Mouse (Mus musculus): ENCODE results near the gene Atad5. TPM values are rescaled to one million over a fixed set of nuclear protein-coding genes. Genes with fewer than 3 reads are reported as not detected.

The Atad5 gene
- polyA plus RNA-seq, 1 experiment from 2014 or later, result 4.9 TPM

DNA sequence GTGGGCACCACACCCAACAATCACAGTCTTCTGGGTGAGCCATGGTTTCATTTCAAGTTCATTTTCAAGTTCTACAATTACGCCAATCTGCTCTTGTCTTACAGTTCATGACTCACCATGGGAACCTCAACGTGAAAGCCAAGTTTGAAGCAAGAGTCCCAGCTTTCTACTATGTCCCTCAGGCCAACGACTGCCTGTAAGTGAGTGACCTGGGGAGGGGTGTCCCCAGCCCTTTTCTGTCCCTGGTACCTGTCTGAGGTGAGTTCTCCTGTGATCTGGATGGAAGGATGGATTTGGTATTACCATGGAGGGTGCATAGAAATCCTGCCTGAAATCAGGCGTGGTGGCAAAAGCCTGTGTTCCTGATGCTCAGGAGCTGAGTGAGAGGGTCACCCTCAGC is 67.6 kb downstream of the Atad5 start:
- no peak for TF ChIP-seq CTCF (IDR thresholded peaks at IDR 0.05; ENCODE audit: low read depth)
- ATAC-seq (replicated peaks; ENCODE audit: low FRiP score, low read depth), result no peak
- DNase-seq (ENCODE audit: low spot score), result no peak
- no peak overlapping the region for H3K4me2 ChIP-seq (ENCODE audit: low read length)
- no peaks in the 10 kb centered on the region for H3K36me3 ChIP-seq (ENCODE audit: insufficient read depth, low read length)
- no peak overlapping the region for H3K27ac ChIP-seq
- no peak overlapping the region for H3K4me3 ChIP-seq (replicated peaks; ENCODE audit: low read depth, low read length)
- H3K9ac ChIP-seq (ENCODE audit: low read depth, low read length), result no peak overlapping the region
- 0 out of 2 replicates have a peak, but pooled peaks cover 12% of the 10 kb centered on the region for H3K4me1 ChIP-seq (replicated peaks; ENCODE audit: insufficient read depth, low read length)
- H3K27me3 ChIP-seq (ENCODE audit: insufficient read depth, low read length), result no peaks in the 10 kb centered on the region
- WGBS, result 78% methylated on average over 4 of the region's 4 CpGs
- no peaks in the 10 kb centered on the region for H3K9me3 ChIP-seq (replicated peaks; ENCODE audit: low read length)

DNA sequence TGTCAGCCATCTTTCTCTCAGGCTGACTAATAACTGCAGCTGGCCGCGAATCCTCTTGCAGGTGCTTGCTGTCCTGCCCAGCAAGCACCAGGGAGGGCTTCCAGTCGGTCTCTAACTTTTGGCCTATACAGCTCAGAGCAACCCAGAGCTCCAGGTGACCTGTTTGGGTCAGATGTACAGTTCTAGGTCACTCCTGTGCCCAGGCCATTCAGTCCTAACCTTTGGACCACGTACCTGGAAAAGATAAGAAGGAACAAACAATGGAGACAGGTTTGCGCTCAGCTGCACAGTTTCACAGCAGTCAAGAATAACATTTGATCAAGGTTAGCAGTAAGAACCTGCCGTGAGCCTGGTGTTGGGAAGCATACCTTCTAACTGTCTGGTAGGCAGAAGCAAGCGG is 69.8 kb downstream of the Atad5 start:
- DNase-seq (ENCODE audit: low spot score), result no peak
- no peak for ATAC-seq (replicated peaks; ENCODE audit: low FRiP score, low read depth)
- WGBS, result 81% methylated on average over 7 of the region's 7 CpGs

GRCm38 (mm10) chr11:80161041-80161440 is 71.8 kb downstream of the Atad5 start:
- no peak for TF ChIP-seq CTCF (IDR thresholded peaks at IDR 0.05; ENCODE audit: low read depth)
- no peak for DNase-seq (ENCODE audit: low spot score)
- ATAC-seq (replicated peaks; ENCODE audit: low FRiP score, low read depth), result no peak
- H3K4me3 ChIP-seq (replicated peaks; ENCODE audit: low read depth, low read length), result no peak overlapping the region
- no peaks in the 10 kb centered on the region for H3K36me3 ChIP-seq (ENCODE audit: insufficient read depth, low read length)
- no peak overlapping the region for H3K4me2 ChIP-seq (ENCODE audit: low read length)
- H3K9me3 ChIP-seq (replicated peaks; ENCODE audit: low read length), result no peaks in the 10 kb centered on the region
- H3K27ac ChIP-seq, result no peak overlapping the region
- H3K4me1 ChIP-seq (replicated peaks; ENCODE audit: insufficient read depth, low read length), result no peaks in the 10 kb centered on the region
- 72% methylated on average over 4 of the region's 4 CpGs for WGBS
- H3K9ac ChIP-seq (ENCODE audit: low read depth, low read length), result no peak overlapping the region
- no peaks in the 10 kb centered on the region for H3K27me3 ChIP-seq (ENCODE audit: insufficient read depth, low read length)

More for the DNA sequence above, 69.8 kb downstream of the Atad5 start:
- H3K27me3 ChIP-seq (ENCODE audit: insufficient read depth, low read length), result no peaks in the 10 kb centered on the region
- no peak for TF ChIP-seq CTCF (IDR thresholded peaks at IDR 0.05; ENCODE audit: low read depth)
- no peaks in the 10 kb centered on the region for H3K9me3 ChIP-seq (replicated peaks; ENCODE audit: low read length)
- 0 out of 2 replicates have a peak, but pooled peaks cover 5% of the 10 kb centered on the region for H3K4me1 ChIP-seq (replicated peaks; ENCODE audit: insufficient read depth, low read length)
- H3K4me3 ChIP-seq (replicated peaks; ENCODE audit: low read depth, low read length), result no peak overlapping the region
- H3K36me3 ChIP-seq (ENCODE audit: insufficient read depth, low read length), result no peaks in the 10 kb centered on the region
- H3K9ac ChIP-seq (ENCODE audit: low read depth, low read length), result no peak overlapping the region
- no peak overlapping the region for H3K27ac ChIP-seq
- no peak overlapping the region for H3K4me2 ChIP-seq (ENCODE audit: low read length)

- Histone ChIP-seq H3K4me3 (replicated peaks; ENCODE audit: low read depth, low read length) (no peak overlapping the region), H3K9me3 (replicated peaks; ENCODE audit: low read length) (no peaks in the 10 kb centered on the region), H3K9ac (ENCODE audit: low read depth, low read length) (no peak overlapping the region), H3K36me3 (ENCODE audit: insufficient read depth, low read length) (no peaks in the 10 kb centered on the region), H3K4me1 (replicated peaks; ENCODE audit: insufficient read depth, low read length) (no peaks in the 10 kb centered on the region), H3K4me2 (ENCODE audit: low read length) (no peak overlapping the region), H3K27me3 (ENCODE audit: insufficient read depth, low read length) (no peaks in the 10 kb centered on the region), H3K27ac (no peak overlapping the region)
- no peak for TF ChIP-seq CTCF (IDR thresholded peaks at IDR 0.05; ENCODE audit: low read depth)
- no peak for ATAC-seq (replicated peaks; ENCODE audit: low FRiP score, low read depth)
- WGBS, result 63% methylated on average over 7 of the region's 7 CpGs
- no peak for DNase-seq (ENCODE audit: low spot score)
Observed at GRCm38 (mm10) chr11:80163362-80164116, 74.3 kb downstream of the Atad5 start.

GRCm38 (mm10) chr11:80164224-80164623 is 75.0 kb downstream of the Atad5 start:
- H3K27ac ChIP-seq, result no peak overlapping the region
- H3K4me1 ChIP-seq (replicated peaks; ENCODE audit: insufficient read depth, low read length), result no peaks in the 10 kb centered on the region
- H3K4me3 ChIP-seq (replicated peaks; ENCODE audit: low read depth, low read length), result no peak overlapping the region
- H3K4me2 ChIP-seq (ENCODE audit: low read length), result no peak overlapping the region
- no peaks in the 10 kb centered on the region for H3K27me3 ChIP-seq (ENCODE audit: insufficient read depth, low read length)
- ATAC-seq (replicated peaks; ENCODE audit: low FRiP score, low read depth) (no peak), DNase-seq (ENCODE audit: low spot score) (no peak)
- WGBS, result 36% methylated on average over 2 of the region's 2 CpGs
- no peaks in the 10 kb centered on the region for H3K36me3 ChIP-seq (ENCODE audit: insufficient read depth, low read length)
- no peaks in the 10 kb centered on the region for H3K9me3 ChIP-seq (replicated peaks; ENCODE audit: low read length)
- TF ChIP-seq CTCF (IDR thresholded peaks at IDR 0.05; ENCODE audit: low read depth), result no peak
- H3K9ac ChIP-seq (ENCODE audit: low read depth, low read length), result no peak overlapping the region

GRCm38 (mm10) chr11:80168121-80168520 is 78.9 kb downstream of the Atad5 start:
- no peak for DNase-seq (ENCODE audit: low spot score)
- Histone ChIP-seq H3K9ac (ENCODE audit: low read depth, low read length) (no peak overlapping the region), H3K27ac (no peak overlapping the region), H3K36me3 (ENCODE audit: insufficient read depth, low read length) (no peaks in the 10 kb centered on the region), H3K4me3 (replicated peaks; ENCODE audit: low read depth, low read length) (no peak overlapping the region), H3K4me2 (ENCODE audit: low read length) (no peak overlapping the region), H3K27me3 (ENCODE audit: insufficient read depth, low read length) (no peaks in the 10 kb centered on the region), H3K4me1 (replicated peaks; ENCODE audit: insufficient read depth, low read length) (no peaks in the 10 kb centered on the region), H3K9me3 (replicated peaks; ENCODE audit: low read length) (no peaks in the 10 kb centered on the region)
- no peak for TF ChIP-seq CTCF (IDR thresholded peaks at IDR 0.05; ENCODE audit: low read depth)
- WGBS, result 92% methylated on average over 9 of the region's 9 CpGs
- no peak for ATAC-seq (replicated peaks; ENCODE audit: low FRiP score, low read depth)
